Mouse (Mus musculus) T-cell, adult 66 days (primary cell): ENCODE results near the gene Prr15l. TPM values are rescaled to one million over a fixed set of nuclear protein-coding genes. Genes with fewer than 3 reads are reported as not detected.

ENCODE experiments used
- total RNA-seq, 2 experiments: library from RNA; stranded (reverse); gene quantifications; 3 replicates in 1 of 2; 4 replicates in 1 of 2; pipeline ENCODE4 v1.2.4; 2023

The Prr15l gene
- not detected for total RNA-seq

GRCm38 (mm10) chr11:96928088-96928487 lies at the start of gene Prr15l:
TSS of gene Prr15l (plus strand) at chr11:96928104.

GRCm38 (mm10) chr11:96916044-96916884 lies 11.6 kb upstream of the Prr15l start, which contains the start of gene Cdk5rap3:
TSS of gene Cdk5rap3 (minus strand) at chr11:96916496.

GRCm38 (mm10) chr11:96943746-96944304 lies 15.9 kb downstream of the Prr15l start, which contains the start of gene Pnpo:
TSS of gene Pnpo (minus strand) at chr11:96943986.

GRCm38 (mm10) chr11:96982859-96983258 lies 55.0 kb downstream of the Prr15l start, which contains the start of gene Sp2:
TSS of gene Sp2 (minus strand) at chr11:96982959.

Other genes starting within 250 kb of the Prr15l start
- 10 to 100 TPM; 33.5 to 41.6 TPM for gene Snx11, start 150.5 kb upstream of the Prr15l start, total RNA-seq
- gene Cbx1, start 139.0 kb upstream of the Prr15l start, total RNA-seq = 10 to 100 TPM; 49.8 to 64.5 TPM
- gene Nfe2l1, start 98.1 kb upstream of the Prr15l start, total RNA-seq = 10 to 100 TPM; 50.3 to 56.3 TPM
- gene Copz2, start 78.2 kb upstream of the Prr15l start, total RNA-seq = not detected
- 10 to 100 TPM; 56.6 to 59.2 TPM for gene Cdk5rap3, start 11.6 kb upstream of the Prr15l start, total RNA-seq
- 10 to 100 TPM; 17.9 to 23.9 TPM for gene Pnpo, start 15.9 kb downstream of the Prr15l start, total RNA-seq
- gene Sp2, start 54.9 kb downstream of the Prr15l start, total RNA-seq = 10 to 100 TPM; 47.1 to 50.9 TPM
- 1 to 10 TPM; 3.9 TPM for gene Sp6, start 85.3 kb downstream of the Prr15l start, total RNA-seq
- 1 to 10 TPM; 3.7 to 4.2 TPM for gene Scrn2, start 101.8 kb downstream of the Prr15l start, total RNA-seq
- gene Lrrc46, start 113.3 kb downstream of the Prr15l start, total RNA-seq = not detected
- gene Mrpl10, start 113.5 kb downstream of the Prr15l start, total RNA-seq = 10 to 100 TPM; 46.7 to 48.3 TPM
- gene Osbpl7, start 122.5 kb downstream of the Prr15l start, total RNA-seq = 10 to 100 TPM; 33.4 to 33.5 TPM
- 10 to 100 TPM; 14.3 to 20.3 TPM for gene Tbx21, start 187.2 kb downstream of the Prr15l start, total RNA-seq
- gene Tbkbp1, start 223.4 kb downstream of the Prr15l start, total RNA-seq = 1 to 10 TPM; 1.9 to 3.6 TPM